Mouse (Mus musculus) lung, embryonic 16.5 days (tissue): ENCODE results near the gene Dhx37. TPM values are rescaled to one million over a fixed set of nuclear protein-coding genes. Genes with fewer than 3 reads are reported as not detected.
A peak's percentile ranks its signal among the peaks of the same experiment; 100 is the strongest.

Source experiments
- ATAC-seq: fragments of 200-750 bp; cut with Nextera tagmentation; 2 replicates; pipeline ENCODE4 v1.8.0; 2017; ENCODE audit warnings: low read depth, mild to moderate bottlenecking, moderate library complexity
- H3K27ac ChIP-seq: fragments of 300-500 bp; sonication (generic); 2 replicates; pipeline ENCODE4 v1.5.1; 2014; ENCODE audit warnings: mild to moderate bottlenecking, control low read depth, low read length
- H3K27me3 ChIP-seq: fragments of 300-500 bp; sonication (generic); 2 replicates; pipeline ENCODE4 v1.6.1; 2014; ENCODE audit warnings: low read depth, low read length, mixed read lengths; ENCODE audit not compliant: control insufficient read depth, insufficient read depth
- H3K36me3 ChIP-seq: fragments of 300-500 bp; sonication (generic); 2 replicates; pipeline ENCODE4 v1.6.1; 2014; ENCODE audit warnings: low read length; ENCODE audit not compliant: control insufficient read depth, insufficient read depth
- H3K4me1 ChIP-seq: fragments of 300-500 bp; sonication (generic); replicated peaks from 2 replicates; pipeline ENCODE4 v1.6.1; 2014; ENCODE audit warnings: low read length, mixed read lengths; ENCODE audit not compliant: control insufficient read depth, insufficient read depth
- H3K4me2 ChIP-seq: fragments of 300-500 bp; sonication (generic); 2 replicates; pipeline ENCODE4 v1.6.1; 2014; ENCODE audit warnings: low read depth, low read length, control low read depth
- H3K4me3 ChIP-seq: fragments of 300-500 bp; sonication (generic); 2 replicates; pipeline ENCODE4 v1.5.1; 2014; ENCODE audit warnings: mild to moderate bottlenecking, low read length, control low read depth
- H3K9ac ChIP-seq: fragments of 300-500 bp; sonication (generic); 2 replicates; pipeline ENCODE4 v1.6.1; 2014; ENCODE audit warnings: low read length, control low read depth
- H3K9me3 ChIP-seq: fragments of 300-500 bp; sonication (generic); 2 replicates; pipeline ENCODE4 v1.6.1; 2016; ENCODE audit warnings: low read length; ENCODE audit not compliant: control insufficient read depth
- WGBS: fragments of 180-500 bp; shearing (Covaris S2); extraction: QIAGEN DNeasy Blood & Tissue Kit; methylation state at CpG from one replicate; pipeline ENCODE4 v1.1.7; 2014; 5-methylcytosine and 5-hydroxymethylcytosine counted together
- polyA plus RNA-seq: library from polyadenylated mRNA; unstranded; fragments of >200 nt; fragmentation: Nextera tagmentation; extraction: Ambion mirVana; gene quantifications from 2 replicates; pipeline ENCODE4 v1.2.1, GENCODE M21; 2015

Dhx37 gene
- polyA plus RNA-seq, 1 experiment from 2014 or later: 10.6 TPM

DNA sequence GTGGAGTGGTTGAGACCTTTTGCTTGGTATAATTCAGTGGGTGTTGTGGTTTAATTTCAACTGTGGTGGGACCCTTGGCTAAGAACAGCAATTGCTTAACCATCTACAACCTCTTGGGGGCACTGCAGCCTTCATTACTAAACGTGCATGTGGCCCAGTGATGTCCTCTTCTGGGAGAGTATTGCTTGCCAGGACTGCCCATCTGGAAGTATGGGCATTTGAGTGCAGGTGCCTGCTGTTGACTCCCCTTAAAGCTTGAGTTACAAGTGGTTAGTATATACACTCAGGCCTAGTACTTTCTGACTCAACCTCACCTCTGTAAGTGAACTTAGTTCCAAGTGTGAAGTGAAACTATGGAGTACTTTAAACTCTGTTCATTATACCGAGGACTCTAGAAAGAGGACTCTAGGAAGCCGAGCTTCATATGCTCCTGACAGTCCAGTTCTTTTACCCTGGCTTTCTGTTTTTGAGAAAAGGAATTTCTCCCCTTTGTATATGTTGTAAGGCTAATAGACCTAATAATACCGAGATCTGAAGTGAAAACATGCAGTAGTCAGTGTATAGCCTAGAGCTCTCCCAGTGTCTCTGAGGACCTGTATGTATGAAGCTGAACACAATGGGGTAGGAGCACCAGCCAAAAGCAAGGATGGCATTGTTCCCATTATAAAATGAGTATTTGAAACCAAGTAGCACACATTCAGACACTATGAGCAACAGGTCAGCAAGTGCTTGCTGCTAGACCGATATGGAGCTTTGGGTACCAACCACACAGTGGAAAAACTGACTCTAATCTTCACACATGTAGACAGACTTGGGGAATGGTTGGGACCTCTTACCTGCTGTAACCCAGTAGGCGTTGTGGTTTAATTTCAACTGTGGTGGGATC is 51.0 kb downstream of the Dhx37 start:
- Histone ChIP-seq H3K9me3 (no peaks in the 10 kb centered on the region), H3K4me3 (no peak overlapping the region), H3K27ac (no peak overlapping the region), H3K27me3 (no peaks in the 10 kb centered on the region), H3K36me3 (peaks cover 14% of the 10 kb centered on the region), H3K4me2 (no peak overlapping the region), H3K4me1 (peaks cover 9% of the 10 kb centered on the region), H3K9ac (no peak overlapping the region)
- WGBS: 35% methylated on average over 6 of the region's 6 CpGs
- ATAC-seq: peak; percentile 87

DNA sequence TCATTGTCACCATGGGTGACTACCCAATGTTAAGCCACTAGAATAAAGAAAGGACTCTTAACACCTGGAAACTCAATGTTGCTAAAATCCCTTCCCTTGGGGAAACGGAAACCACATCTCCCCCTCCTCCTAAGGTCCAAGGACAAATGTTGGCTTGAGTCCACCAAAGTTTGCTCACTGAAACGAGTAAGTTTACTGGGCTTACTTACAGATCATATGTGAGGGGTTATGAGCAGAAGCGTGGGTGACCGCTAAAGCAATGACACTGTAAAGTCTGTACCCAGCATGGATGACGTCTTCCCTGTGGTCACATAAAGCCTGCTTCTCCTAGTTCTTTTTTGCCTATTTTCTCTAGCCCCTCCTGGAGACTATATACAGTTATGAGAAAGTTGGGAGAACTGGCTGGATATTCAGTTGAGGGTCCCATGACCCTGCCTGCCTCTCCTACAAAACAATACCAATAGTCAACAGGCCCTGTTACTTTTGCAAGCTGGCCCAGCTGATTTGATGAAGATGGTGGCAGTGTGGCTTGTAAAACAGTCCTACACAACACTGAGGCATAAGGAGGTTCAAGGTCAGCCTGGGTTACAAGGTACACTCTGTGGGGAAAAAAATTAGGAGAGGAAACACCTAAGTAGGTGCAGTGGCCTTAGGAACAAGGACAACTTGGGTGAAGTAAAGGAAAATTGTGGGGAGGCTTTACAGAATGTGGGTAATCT is 51.8 kb downstream of the Dhx37 start:
- no peak overlapping the region for H3K27ac ChIP-seq
- no peaks in the 10 kb centered on the region for H3K9me3 ChIP-seq
- H3K4me1 ChIP-seq: peaks cover 9% of the 10 kb centered on the region
- ATAC-seq: no peak; the same call in 1 of the 2 replicates
- no peak overlapping the region for H3K4me3 ChIP-seq
- H3K27me3 ChIP-seq: no peaks in the 10 kb centered on the region
- no peak overlapping the region for H3K4me2 ChIP-seq
- 55% methylated on average over 5 of the region's 5 CpGs for WGBS
- no peak overlapping the region for H3K9ac ChIP-seq
- peaks cover 14% of the 10 kb centered on the region for H3K36me3 ChIP-seq

DNA sequence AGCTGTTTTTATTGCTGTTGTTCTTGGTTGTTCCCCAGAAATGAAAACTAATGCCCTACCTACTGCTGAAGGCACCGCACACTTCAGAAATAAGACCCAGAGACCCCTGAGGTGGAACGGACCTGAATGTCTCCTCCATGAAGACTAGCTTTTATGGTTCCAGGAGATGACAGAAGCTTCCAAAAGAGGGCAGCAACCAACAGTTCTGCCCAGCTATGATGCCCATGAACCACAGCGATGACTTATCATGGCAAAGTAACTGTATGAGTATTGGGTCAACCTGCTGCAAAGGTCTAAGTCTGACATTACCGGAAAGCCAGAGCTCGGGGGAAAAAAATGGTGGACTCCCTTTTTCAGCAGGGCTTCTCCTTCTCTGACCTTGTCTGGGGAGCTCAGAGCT is 55.0 kb downstream of the Dhx37 start:
- ATAC-seq: no peak
- Histone ChIP-seq H3K9me3 (no peaks in the 10 kb centered on the region; the same call in 1 of the 2 replicates), H3K4me3 (no peak overlapping the region), H3K4me2 (no peak overlapping the region), H3K4me1 (no peaks in the 10 kb centered on the region), H3K27me3 (no peaks in the 10 kb centered on the region), H3K27ac (no peak overlapping the region), H3K9ac (no peak overlapping the region), H3K36me3 (no peaks in the 10 kb centered on the region)
- WGBS: 82% methylated on average over 5 of the region's 5 CpGs

DNA sequence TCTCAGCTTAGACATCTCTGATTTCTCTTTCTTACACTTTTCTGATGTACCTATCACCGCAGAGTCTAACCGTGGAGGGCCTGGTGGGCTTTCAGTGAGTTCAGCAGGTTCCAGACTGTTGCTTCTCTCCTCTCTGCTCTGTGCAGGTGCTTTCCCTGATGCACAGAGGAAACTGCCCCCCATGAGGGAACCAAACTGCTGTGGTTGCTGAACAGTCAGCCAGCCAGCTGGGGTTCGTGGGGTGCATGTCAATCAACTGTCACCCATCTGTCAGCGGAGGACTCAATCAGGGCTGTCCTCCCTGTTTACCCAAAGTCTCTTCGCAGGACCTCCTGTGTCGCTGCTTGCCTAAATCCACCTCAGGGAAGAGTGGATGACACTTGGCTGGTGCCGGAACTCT is 56.7 kb downstream of the Dhx37 start:
- Histone ChIP-seq H3K9ac (no peak overlapping the region), H3K27me3 (no peaks in the 10 kb centered on the region), H3K4me2 (no peak overlapping the region), H3K9me3 (no peaks in the 10 kb centered on the region; the same call in 1 of the 2 replicates), H3K27ac (no peak overlapping the region), H3K4me3 (no peak overlapping the region), H3K4me1 (no peaks in the 10 kb centered on the region), H3K36me3 (no peaks in the 10 kb centered on the region)
- 51% methylated on average over 7 of the region's 7 CpGs for WGBS
- ATAC-seq: no peak

DNA sequence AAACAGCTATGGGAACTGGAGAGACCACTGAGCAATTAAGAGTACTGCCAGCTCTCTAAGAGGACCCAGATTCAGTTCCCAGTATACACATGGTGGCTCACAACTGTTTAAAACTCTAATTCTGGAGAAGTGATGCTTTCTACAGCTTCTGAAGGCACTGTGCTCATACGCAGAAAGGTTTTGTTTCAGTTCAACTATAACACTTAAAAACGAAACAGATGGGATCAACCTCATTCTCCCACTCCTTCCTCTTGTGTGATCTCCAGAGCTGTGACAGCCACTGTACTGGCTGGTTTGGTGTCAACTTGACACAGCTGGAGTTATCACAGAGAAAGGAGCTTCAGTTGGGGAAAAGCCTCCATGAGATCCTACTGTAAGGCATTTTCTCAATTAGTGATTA is 58.0 kb downstream of the Dhx37 start:
- Histone ChIP-seq H3K4me3 (no peak overlapping the region), H3K4me1 (no peaks in the 10 kb centered on the region), H3K4me2 (no peak overlapping the region), H3K9me3 (no peaks in the 10 kb centered on the region; the same call in 1 of the 2 replicates), H3K36me3 (no peaks in the 10 kb centered on the region), H3K27me3 (no peaks in the 10 kb centered on the region), H3K27ac (no peak overlapping the region), H3K9ac (no peak overlapping the region)
- no peak for ATAC-seq
- 78% methylated on average over 2 of the region's 2 CpGs for WGBS

DNA sequence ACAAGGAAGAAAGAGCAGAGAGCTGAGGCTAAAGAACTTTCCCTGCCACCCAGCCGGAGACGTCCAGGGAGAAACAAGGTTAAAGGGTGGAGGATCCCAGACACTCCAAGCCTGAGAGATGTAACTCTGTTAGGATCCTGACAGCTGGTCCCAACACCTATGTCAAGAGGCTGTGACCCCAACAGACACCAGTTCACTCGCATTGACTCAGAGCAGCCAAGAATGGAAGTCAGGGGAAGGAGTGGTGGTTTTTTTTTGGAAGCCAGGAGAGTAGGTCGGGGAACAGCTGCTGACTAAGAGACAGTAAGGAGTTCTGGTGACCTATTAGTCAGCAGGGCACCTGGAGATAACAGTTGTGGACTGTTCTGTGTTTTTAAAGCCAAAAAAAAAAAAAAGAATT is 61.9 kb downstream of the Dhx37 start:
- 63% methylated on average over 4 of the region's 4 CpGs for WGBS
- no peak overlapping the region for H3K9ac ChIP-seq
- no peak overlapping the region for H3K4me3 ChIP-seq
- H3K27me3 ChIP-seq: no peaks in the 10 kb centered on the region
- no peaks in the 10 kb centered on the region for H3K4me1 ChIP-seq
- ATAC-seq: no peak
- no peaks in the 10 kb centered on the region for H3K36me3 ChIP-seq
- H3K27ac ChIP-seq: no peak overlapping the region
- H3K9me3 ChIP-seq: no peaks in the 10 kb centered on the region; the same call in 1 of the 2 replicates
- no peak overlapping the region for H3K4me2 ChIP-seq

DNA sequence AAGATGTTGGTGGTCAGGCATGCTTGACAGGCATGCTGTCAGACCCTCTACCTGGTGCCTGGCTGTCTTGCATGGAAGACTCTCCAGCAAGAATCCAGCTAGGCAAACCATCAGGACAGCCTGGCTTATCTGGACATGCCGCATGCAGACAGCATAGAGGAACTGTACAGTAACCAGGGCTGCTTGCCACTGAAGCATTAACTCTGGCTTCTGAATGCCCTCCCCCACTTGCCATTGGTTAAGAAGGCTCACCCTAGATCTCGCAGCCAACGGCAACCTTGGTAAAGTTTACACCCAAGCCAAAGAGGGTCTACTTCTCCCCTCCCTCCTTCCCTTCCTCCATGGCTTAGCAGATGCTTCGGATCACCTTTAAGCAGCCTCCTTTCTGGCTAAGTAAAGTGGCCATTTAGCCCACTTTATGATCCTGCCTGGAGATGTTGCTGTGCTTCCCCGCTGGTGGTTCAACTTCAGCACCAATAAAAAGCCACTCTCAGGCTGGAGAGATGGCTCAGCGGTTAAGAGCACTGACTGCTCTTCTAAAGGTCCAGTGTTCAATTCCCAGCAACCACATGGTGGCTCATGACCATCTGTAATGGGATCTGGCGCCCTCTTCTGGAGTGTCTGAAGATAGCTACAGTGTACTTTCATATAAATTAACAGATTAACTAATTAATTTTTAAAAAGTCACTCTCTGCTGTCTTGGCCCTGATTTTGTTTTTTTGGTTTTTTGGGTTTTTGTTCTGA is 62.8 kb downstream of the Dhx37 start:
- ATAC-seq: no peak
- Histone ChIP-seq H3K9me3 (no peaks in the 10 kb centered on the region; the same call in 1 of the 2 replicates), H3K27ac (no peak overlapping the region), H3K4me1 (no peaks in the 10 kb centered on the region), H3K36me3 (no peaks in the 10 kb centered on the region), H3K27me3 (no peaks in the 10 kb centered on the region), H3K9ac (no peak overlapping the region), H3K4me2 (no peak overlapping the region), H3K4me3 (no peak overlapping the region)
- WGBS: 71% methylated on average over 7 of the region's 7 CpGs

DNA sequence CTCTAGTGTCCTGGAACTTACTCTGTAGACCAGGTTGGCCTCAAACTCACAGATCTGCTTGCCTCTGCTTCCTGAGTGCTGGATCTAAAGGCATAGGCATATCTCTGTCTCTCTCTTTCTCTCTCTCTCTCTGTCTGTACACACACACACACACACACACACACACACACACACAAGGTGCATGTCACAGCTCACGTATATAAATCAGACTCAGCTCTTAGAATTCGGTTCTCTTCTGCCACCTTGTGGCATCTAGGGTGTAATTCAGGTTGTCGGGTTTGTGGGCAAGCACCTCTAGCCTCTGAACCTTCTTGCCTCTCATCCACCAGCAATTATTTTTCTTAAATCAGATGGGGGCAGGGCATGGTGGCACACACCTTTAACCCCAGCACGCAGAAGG is 65.4 kb downstream of the Dhx37 start:
- ATAC-seq: peak; percentile 51
- Histone ChIP-seq H3K27ac (no peak overlapping the region), H3K27me3 (no peaks in the 10 kb centered on the region), H3K9ac (no peak overlapping the region), H3K4me3 (no peak overlapping the region), H3K9me3 (no peaks in the 10 kb centered on the region; the same call in 1 of the 2 replicates), H3K36me3 (no peaks in the 10 kb centered on the region), H3K4me1 (no peaks in the 10 kb centered on the region), H3K4me2 (no peak overlapping the region)
- 1% methylated on average over 4 of the region's 4 CpGs for WGBS

DNA sequence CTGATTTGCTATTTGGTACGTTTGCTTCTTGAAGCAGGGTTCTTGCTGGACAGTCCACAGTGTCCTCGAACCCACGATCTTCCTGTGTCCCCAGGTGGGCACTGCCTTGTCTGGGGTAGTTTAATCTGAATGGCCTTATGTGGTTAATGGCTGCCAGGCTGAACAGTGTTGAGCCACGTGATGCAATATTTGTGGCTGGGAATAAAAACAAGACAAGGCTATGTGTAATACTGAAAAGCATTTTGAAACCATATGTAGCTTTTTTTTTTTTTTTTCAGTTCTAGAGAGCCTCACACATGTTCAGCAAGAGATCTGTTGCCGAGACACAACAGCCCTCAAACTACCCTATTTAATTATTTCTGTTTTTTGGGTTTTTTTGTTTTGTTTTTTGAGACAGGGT is 65.8 kb downstream of the Dhx37 start:
- no peaks in the 10 kb centered on the region for H3K36me3 ChIP-seq
- no peak overlapping the region for H3K4me2 ChIP-seq
- no peaks in the 10 kb centered on the region for H3K4me1 ChIP-seq
- no peaks in the 10 kb centered on the region for H3K27me3 ChIP-seq
- no peaks in the 10 kb centered on the region for H3K9me3 ChIP-seq
- H3K4me3 ChIP-seq: no peak overlapping the region
- 59% methylated on average over 5 of the region's 5 CpGs for WGBS
- no peak overlapping the region for H3K27ac ChIP-seq
- H3K9ac ChIP-seq: no peak overlapping the region
- ATAC-seq: no peak
